Mouse (Mus musculus): Measurements from ENCODE around the gene Mdh2.

GRCm38 (mm10) chr5:135807263-135807637 is 29.0 kb downstream of the Mdh2 start:
- TF ChIP-seq CTCF (IDR thresholded peaks at IDR 0.05; ENCODE audit: extremely low read depth, insufficient read depth, insufficient read length, insufficient replicate concordance) (no peak), POLR2A (IDR thresholded peaks at IDR 0.05; ENCODE audit: low read depth, low read length) (no peak)
